Mouse (Mus musculus) brain, embryonic 14.5 days (tissue): ENCODE measurements around the gene Efcab2.

Source experiments
- CTCF ChIP-seq: fragments of 200-500 bp; IDR thresholded peaks from 2 replicates; pipeline ENCODE4 v1.5.1; 2012; ENCODE audit warnings: inconsistent platforms, mild to moderate bottlenecking, moderate library complexity, borderline replicate concordance; ENCODE audit not compliant: insufficient read depth, insufficient read length; ENCODE audit errors: extremely low read depth
- POLR2A ChIP-seq: fragments of 200-500 bp; IDR thresholded peaks from 2 replicates; pipeline ENCODE4 v1.6.1; 2012; ENCODE audit warnings: mild to moderate bottlenecking, inconsistent platforms, borderline replicate concordance; ENCODE audit not compliant: poor library complexity, insufficient read depth, insufficient read length, severe bottlenecking; ENCODE audit errors: extremely low read depth

DNA sequence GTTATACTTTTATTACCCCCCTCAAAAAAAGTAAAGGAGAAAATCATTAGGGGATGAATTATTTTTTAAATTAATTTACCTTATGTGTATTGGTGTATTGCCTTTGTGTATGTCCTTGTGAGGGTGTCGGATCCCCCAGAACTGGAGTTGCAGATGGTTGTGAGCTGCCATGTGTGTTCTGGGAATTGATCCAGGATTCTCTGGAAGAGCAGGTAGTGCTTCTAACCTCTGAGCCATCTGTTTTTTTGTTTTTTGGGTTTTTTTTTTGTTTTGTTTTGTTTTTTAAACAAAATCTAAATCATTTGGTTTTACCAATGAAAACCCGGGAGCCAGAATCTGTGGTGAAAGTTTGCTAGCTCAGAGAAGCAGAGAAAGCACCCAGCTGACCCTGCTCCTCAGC is 1.8 kb downstream of the Efcab2 start:
- no peak for TF ChIP-seq POLR2A
- no peak for TF ChIP-seq CTCF
